Mouse (Mus musculus): ENCODE data around the gene Pde8a. TPM values are rescaled to one million over a fixed set of nuclear protein-coding genes. Genes with fewer than 3 reads are reported as not detected.

Pde8a gene
- polyA plus RNA-seq, 1 experiment from 2014 or later: 2.1 TPM

DNA sequence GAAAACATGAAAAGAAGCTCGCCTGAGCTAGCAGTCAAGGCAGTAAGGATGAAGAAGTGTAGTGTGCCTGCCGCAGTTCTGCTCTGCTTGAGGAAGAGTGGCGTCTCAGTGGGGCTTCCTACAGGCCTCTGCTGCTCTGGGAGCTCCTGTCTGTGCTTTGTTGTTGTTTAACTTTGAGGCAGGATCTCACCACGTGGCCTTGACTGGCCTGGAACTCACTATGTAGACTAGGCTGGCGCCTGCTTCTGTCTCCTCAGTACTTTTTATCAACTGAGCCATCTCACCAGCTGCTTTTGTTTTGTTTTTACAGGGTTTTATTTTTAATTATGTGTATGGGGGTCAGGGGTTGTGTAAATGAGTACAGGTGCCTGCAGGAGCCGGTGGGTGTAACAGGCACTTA is 84.8 kb downstream of the Pde8a start:
- no peak for ATAC-seq (ENCODE audit: low FRiP score)

GRCm38 (mm10) chr7:81301323-81301722 is 87.9 kb downstream of the Pde8a start:
- Histone ChIP-seq H3K9me3 (no peaks in the 10 kb centered on the region), H3K4me2 (no peak overlapping the region), H3K27me3 (0 out of 2 replicates have a peak, but pooled peaks cover 3% of the 10 kb centered on the region), H3K9ac (no peak overlapping the region), H3K4me3 (no peak overlapping the region), H3K4me1 (replicated peaks) (0 out of 2 replicates have a peak, but pooled peaks cover 7% of the 10 kb centered on the region), H3K27ac (no peak overlapping the region), H3K36me3 (no peaks in the 10 kb centered on the region)
- ATAC-seq (ENCODE audit: low FRiP score): no peak
- 45% methylated on average over 7 of the region's 7 CpGs for WGBS

More for the DNA sequence above, 84.8 kb downstream of the Pde8a start:
- H3K27ac ChIP-seq: no peak overlapping the region
- 0 out of 2 replicates have a peak, but pooled peaks cover 7% of the 10 kb centered on the region for H3K4me1 ChIP-seq (replicated peaks)
- no peaks in the 10 kb centered on the region for H3K9me3 ChIP-seq
- H3K36me3 ChIP-seq: no peaks in the 10 kb centered on the region
- 0 out of 2 replicates have a peak, but pooled peaks cover 3% of the 10 kb centered on the region for H3K27me3 ChIP-seq
- H3K4me3 ChIP-seq: no peak overlapping the region
- no peak overlapping the region for H3K9ac ChIP-seq
- 33% methylated on average over 6 of the region's 6 CpGs for WGBS
- H3K4me2 ChIP-seq: no peak overlapping the region

GRCm38 (mm10) chr7:81303682-81304081 is 90.3 kb downstream of the Pde8a start:
- WGBS: 80% methylated on average over 2 of the region's 2 CpGs

GRCm38 (mm10) chr7:81304100-81304499 is 90.7 kb downstream of the Pde8a start:
- Histone ChIP-seq H3K27ac (no peak overlapping the region), H3K4me1 (replicated peaks) (0 out of 2 replicates have a peak, but pooled peaks cover 7% of the 10 kb centered on the region), H3K9me3 (no peaks in the 10 kb centered on the region), H3K36me3 (no peaks in the 10 kb centered on the region), H3K4me3 (no peak overlapping the region), H3K4me2 (no peak overlapping the region), H3K9ac (no peak overlapping the region), H3K27me3 (0 out of 2 replicates have a peak, but pooled peaks cover 3% of the 10 kb centered on the region)
- 77% methylated on average over 5 of the region's 5 CpGs for WGBS
- ATAC-seq (ENCODE audit: low FRiP score): no peak

More at GRCm38 (mm10) chr7:81303682-81304081, 90.3 kb downstream of the Pde8a start:
- no peak for ATAC-seq (ENCODE audit: low FRiP score)
- Histone ChIP-seq H3K9me3 (no peaks in the 10 kb centered on the region), H3K4me2 (no peak overlapping the region), H3K27me3 (0 out of 2 replicates have a peak, but pooled peaks cover 3% of the 10 kb centered on the region), H3K27ac (no peak overlapping the region), H3K9ac (no peak overlapping the region), H3K4me3 (no peak overlapping the region), H3K4me1 (replicated peaks) (0 out of 2 replicates have a peak, but pooled peaks cover 7% of the 10 kb centered on the region), H3K36me3 (no peaks in the 10 kb centered on the region)

DNA sequence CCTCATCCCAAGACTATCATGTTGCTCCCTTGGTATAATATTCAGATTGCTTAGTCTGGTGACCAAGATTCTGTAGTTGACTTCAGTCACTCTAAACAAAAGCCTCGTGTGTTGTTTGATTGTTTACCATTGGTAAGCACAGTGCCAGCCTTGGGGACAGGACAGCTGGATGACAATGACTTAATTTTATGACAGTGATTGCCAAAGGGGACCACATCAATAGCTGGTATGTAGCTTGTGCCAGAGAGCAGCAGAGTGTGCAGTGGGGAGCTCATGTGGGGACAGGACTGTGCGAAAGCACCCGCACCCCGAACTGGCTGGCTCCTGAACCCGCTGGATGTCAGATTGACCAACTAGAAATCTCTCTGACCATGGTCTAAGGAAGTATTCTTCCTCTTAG is 91.3 kb downstream of the Pde8a start:
- no peak for ATAC-seq (ENCODE audit: low FRiP score)
- 0 out of 2 replicates have a peak, but pooled peaks cover 7% of the 10 kb centered on the region for H3K4me1 ChIP-seq (replicated peaks)
- H3K9me3 ChIP-seq: no peaks in the 10 kb centered on the region
- 90% methylated on average over 5 of the region's 5 CpGs for WGBS
- H3K36me3 ChIP-seq: no peaks in the 10 kb centered on the region
- H3K9ac ChIP-seq: no peak overlapping the region
- no peak overlapping the region for H3K27ac ChIP-seq
- H3K27me3 ChIP-seq: 0 out of 2 replicates have a peak, but pooled peaks cover 3% of the 10 kb centered on the region
- no peak overlapping the region for H3K4me2 ChIP-seq
- H3K4me3 ChIP-seq: no peak overlapping the region

DNA sequence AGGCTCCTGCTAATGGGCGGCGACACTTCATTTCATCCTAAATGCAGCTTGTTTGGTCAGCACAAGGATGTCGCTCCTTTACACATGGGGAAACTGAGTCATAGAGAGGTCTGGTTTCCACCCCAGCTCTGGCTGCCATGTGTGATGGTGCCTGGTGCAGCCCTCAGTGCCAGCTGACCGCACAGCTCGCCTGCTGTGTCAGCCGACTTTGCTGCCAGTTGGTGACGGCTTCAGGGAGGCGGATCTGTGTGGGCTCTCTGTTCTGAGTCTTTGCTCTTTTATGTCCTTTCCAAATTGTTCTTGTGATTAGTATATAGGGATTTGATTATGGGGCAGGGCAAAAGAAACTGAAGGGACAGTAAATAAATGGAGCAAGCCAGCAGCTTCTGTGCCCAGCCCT is 94.3 kb downstream of the Pde8a start:
- no peak overlapping the region for H3K9ac ChIP-seq
- 79% methylated on average over 8 of the region's 8 CpGs for WGBS
- no peaks in the 10 kb centered on the region for H3K9me3 ChIP-seq
- no peak overlapping the region for H3K27ac ChIP-seq
- H3K4me3 ChIP-seq: no peak overlapping the region
- no peak overlapping the region for H3K4me2 ChIP-seq
- no peak for ATAC-seq (ENCODE audit: low FRiP score)
- 0 out of 2 replicates have a peak, but pooled peaks cover 2% of the 10 kb centered on the region for H3K27me3 ChIP-seq
- H3K4me1 ChIP-seq (replicated peaks): no peaks in the 10 kb centered on the region
- H3K36me3 ChIP-seq: no peaks in the 10 kb centered on the region

- Histone ChIP-seq H3K9ac (no peak overlapping the region), H3K4me3 (no peak overlapping the region), H3K4me2 (no peak overlapping the region), H3K36me3 (no peaks in the 10 kb centered on the region), H3K27ac (no peak overlapping the region), H3K9me3 (no peaks in the 10 kb centered on the region), H3K4me1 (replicated peaks) (no peaks in the 10 kb centered on the region), H3K27me3 (no peaks in the 10 kb centered on the region)
- 92% methylated on average over 6 of the region's 6 CpGs for WGBS
- ATAC-seq (ENCODE audit: low FRiP score): no peak
Observed at GRCm38 (mm10) chr7:81309247-81309646, 95.9 kb downstream of the Pde8a start.

GRCm38 (mm10) chr7:81311130-81311529 is 97.7 kb downstream of the Pde8a start:
- Histone ChIP-seq H3K27ac (no peak overlapping the region), H3K36me3 (no peaks in the 10 kb centered on the region), H3K9ac (no peak overlapping the region), H3K4me3 (no peak overlapping the region), H3K4me1 (replicated peaks) (no peaks in the 10 kb centered on the region), H3K9me3 (no peaks in the 10 kb centered on the region), H3K4me2 (no peak overlapping the region), H3K27me3 (no peaks in the 10 kb centered on the region)
- 92% methylated on average over 1 of the region's 1 CpGs for WGBS
- ATAC-seq (ENCODE audit: low FRiP score): no peak

DNA sequence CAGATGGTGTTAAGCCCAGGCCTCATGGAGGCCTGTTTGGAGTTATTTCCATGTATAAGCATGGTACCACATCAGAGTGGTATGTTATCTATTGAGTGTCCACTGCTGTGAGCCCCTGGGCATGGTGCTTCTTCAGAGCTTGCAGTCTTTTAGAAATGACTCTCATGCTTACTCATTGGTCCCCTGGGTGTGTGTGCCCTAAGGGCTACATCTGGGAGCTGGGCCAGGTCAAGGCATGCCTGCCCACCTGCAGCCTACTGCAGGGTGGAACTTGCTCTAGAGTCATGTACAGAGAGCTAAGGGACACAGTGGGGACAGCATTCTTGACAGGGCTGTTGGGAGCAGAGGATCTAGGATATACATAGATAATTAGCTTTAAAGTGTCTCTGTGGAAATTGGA is 98.2 kb downstream of the Pde8a start:
- no peaks in the 10 kb centered on the region for H3K36me3 ChIP-seq
- no peak overlapping the region for H3K4me3 ChIP-seq
- H3K9ac ChIP-seq: no peak overlapping the region
- no peak for ATAC-seq (ENCODE audit: low FRiP score)
- no peak overlapping the region for H3K4me2 ChIP-seq
- no peaks in the 10 kb centered on the region for H3K4me1 ChIP-seq (replicated peaks)
- H3K27ac ChIP-seq: no peak overlapping the region
- H3K27me3 ChIP-seq: no peaks in the 10 kb centered on the region
- H3K9me3 ChIP-seq: no peaks in the 10 kb centered on the region

DNA sequence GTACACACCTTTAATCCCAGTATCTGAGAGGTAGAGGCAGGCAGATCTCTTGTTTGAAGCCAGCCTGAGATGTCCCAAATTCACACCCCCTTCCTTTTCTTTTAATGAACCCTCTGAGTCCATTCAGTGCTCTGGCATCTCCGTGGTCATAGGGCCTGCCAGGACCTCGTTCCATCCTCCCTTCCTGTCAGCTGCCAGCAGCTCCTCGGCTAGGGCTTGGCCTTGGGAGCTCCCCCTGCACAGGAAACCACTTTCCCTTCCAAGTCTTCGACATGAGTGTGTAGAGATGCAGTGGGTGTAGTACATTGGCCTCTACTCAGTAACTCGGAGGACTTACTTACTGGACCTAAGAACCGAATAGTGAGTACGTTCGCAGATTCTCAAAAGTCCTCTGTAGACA is 102.2 kb downstream of the Pde8a start:
- no peaks in the 10 kb centered on the region for H3K4me1 ChIP-seq (replicated peaks)
- ATAC-seq (ENCODE audit: low FRiP score): no peak
- WGBS: 76% methylated on average over 8 of the region's 8 CpGs
- no peaks in the 10 kb centered on the region for H3K36me3 ChIP-seq
- no peak overlapping the region for H3K4me2 ChIP-seq
- no peak overlapping the region for H3K9ac ChIP-seq
- no peaks in the 10 kb centered on the region for H3K9me3 ChIP-seq
- H3K27me3 ChIP-seq: no peaks in the 10 kb centered on the region
- H3K27ac ChIP-seq: no peak overlapping the region
- no peak overlapping the region for H3K4me3 ChIP-seq

- Histone ChIP-seq H3K9ac (no peak overlapping the region), H3K9me3 (no peaks in the 10 kb centered on the region), H3K4me2 (no peak overlapping the region), H3K27me3 (no peaks in the 10 kb centered on the region), H3K27ac (no peak overlapping the region), H3K4me1 (replicated peaks) (no peaks in the 10 kb centered on the region), H3K4me3 (no peak overlapping the region), H3K36me3 (no peaks in the 10 kb centered on the region)
- ATAC-seq (ENCODE audit: low FRiP score): no peak
- WGBS: 91% methylated on average over 6 of the region's 6 CpGs
Observed at GRCm38 (mm10) chr7:81319749-81320148, 106.4 kb downstream of the Pde8a start.

DNA sequence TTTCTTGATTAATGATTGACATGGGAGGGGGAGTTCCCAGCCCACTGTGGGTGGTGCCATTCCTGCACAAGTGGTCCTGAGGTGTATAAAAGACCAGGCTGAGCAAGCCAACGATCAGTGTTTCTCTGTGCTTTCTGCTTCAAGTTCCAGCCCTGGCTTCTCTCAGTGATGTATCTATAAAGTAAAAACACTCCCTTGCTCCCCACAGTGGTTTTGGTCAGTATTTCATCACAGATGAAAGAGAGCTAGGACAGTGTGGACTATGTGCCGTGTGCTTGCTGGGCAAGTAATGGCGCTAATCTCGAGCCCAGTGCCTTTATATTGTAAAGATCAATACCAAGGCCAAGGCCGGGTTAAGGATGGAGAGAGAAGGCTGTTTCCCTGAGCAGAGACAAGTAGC is 108.4 kb downstream of the Pde8a start:
- WGBS: 84% methylated on average over 5 of the region's 5 CpGs
- Histone ChIP-seq H3K4me3 (no peak overlapping the region), H3K36me3 (no peaks in the 10 kb centered on the region), H3K9me3 (no peaks in the 10 kb centered on the region), H3K4me1 (replicated peaks) (no peaks in the 10 kb centered on the region), H3K4me2 (no peak overlapping the region), H3K27ac (no peak overlapping the region), H3K9ac (no peak overlapping the region), H3K27me3 (no peaks in the 10 kb centered on the region)
- no peak for ATAC-seq (ENCODE audit: low FRiP score)

DNA sequence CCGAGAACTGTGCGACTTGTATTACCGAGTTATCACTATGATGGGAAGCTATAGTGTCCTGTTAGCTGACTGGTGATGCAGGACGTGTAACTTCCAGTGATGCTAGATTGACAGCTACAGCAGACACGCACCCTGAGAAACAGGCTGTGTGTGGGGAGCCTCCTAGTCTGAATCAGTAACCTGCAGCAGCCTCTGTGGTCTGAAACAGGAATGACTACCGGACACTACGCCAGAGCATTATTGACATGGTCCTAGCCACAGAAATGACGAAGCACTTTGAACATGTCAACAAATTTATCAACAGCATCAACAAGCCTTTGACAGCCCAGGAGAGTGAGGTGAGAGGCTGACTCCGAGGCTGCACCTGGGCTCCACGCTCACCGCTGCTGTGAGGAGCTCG is 112.6 kb downstream of the Pde8a start:
- H3K9ac ChIP-seq: no peak overlapping the region
- WGBS: 86% methylated on average over 12 of the region's 12 CpGs
- no peaks in the 10 kb centered on the region for H3K9me3 ChIP-seq
- H3K4me1 ChIP-seq (replicated peaks): 0 out of 2 replicates have a peak, but pooled peaks cover 4% of the 10 kb centered on the region
- no peak overlapping the region for H3K4me3 ChIP-seq
- no peaks in the 10 kb centered on the region for H3K27me3 ChIP-seq
- no peak for ATAC-seq (ENCODE audit: low FRiP score)
- peaks cover 28% of the 10 kb centered on the region for H3K36me3 ChIP-seq
- H3K27ac ChIP-seq: no peak overlapping the region
- H3K4me2 ChIP-seq: no peak overlapping the region

Measured in hindbrain, embryonic 13.5 days (tissue).